In genomic region chr13:62952624-62953023, GRCm38 (mm10) we compare ENCODE assay signal across 20 mouse cellular contexts. TPM values are rescaled to one million over a fixed set of nuclear protein-coding genes. Genes with fewer than 3 reads are reported as not detected.
DNase-seq lines count a peak whose midpoint lies in the region; ATAC-seq and TF ChIP-seq lines count a peak whose summit lies in the region.
"Had no signal": no experiment of that assay in that cellular context is flagged by ENCODE, and none has a peak within 500 bp of the region (broad histone marks: within the 10 kb centered on the region; RNA-seq: fewer than 3 reads in every experiment).

No protein-coding gene starts in this region.

- no peaks in the 10 kb centered on the region for H3K27me3 ChIP-seq in heart, embryonic 15.5 days
- H3K27me3 ChIP-seq in heart, adult 2 months (ENCODE audit: control insufficient read depth, insufficient read depth, low read length): no peaks in the 10 kb centered on the region
- H3K27me3 ChIP-seq in limb, embryonic 14.5 days (ENCODE audit: control insufficient read depth, insufficient read depth, low read length): no peaks in the 10 kb centered on the region
- no peaks in the 10 kb centered on the region for H3K27me3 ChIP-seq in stomach, embryonic 16.5 days (ENCODE audit: control insufficient read depth, insufficient read depth, low read length)
- H3K27me3 ChIP-seq: forebrain, embryonic 15.5 days; Patski had no signal

- no peak for ATAC-seq in heart, embryonic 15.5 days (replicated peaks; ENCODE audit: insufficient number of reproducible peaks, insufficient read depth, low FRiP score, low read depth)
- no peak for ATAC-seq in limb, embryonic 14.5 days (ENCODE audit: low FRiP score, low read depth)
- no peak for ATAC-seq in stomach, embryonic 16.5 days (ENCODE audit: insufficient read depth, low FRiP score)
- ATAC-seq: forebrain, embryonic 15.5 days; intestine, postnatal 0 days; midbrain, embryonic 16.5 days; Patski had no signal

- intact Hi-C loops in heart, adult 2 months (cut with DNase I): no loop called here

- 74% methylated on average over 3 of the region's 3 CpGs for WGBS in heart, embryonic 15.5 days
- 82% methylated on average over 3 of the region's 3 CpGs for WGBS in heart, adult 2 months
- 72% methylated on average over 3 of the region's 3 CpGs for WGBS in limb, embryonic 14.5 days
- 55% methylated on average over 3 of the region's 3 CpGs for WGBS in stomach, embryonic 16.5 days

- H3K4me1 ChIP-seq in heart, embryonic 15.5 days (replicated peaks): 0 out of 2 replicates have a peak, but pooled peaks cover 3% of the 10 kb centered on the region
- no peaks in the 10 kb centered on the region; the same call in 1 of the 2 replicates for H3K4me1 ChIP-seq in heart, adult 2 months (ENCODE audit: control insufficient read depth, insufficient read depth, low read length)
- peaks cover 11% of the 10 kb centered on the region for H3K4me1 ChIP-seq in limb, embryonic 14.5 days (ENCODE audit: control insufficient read depth, insufficient read depth, low read length)
- H3K4me1 ChIP-seq in stomach, embryonic 16.5 days (ENCODE audit: control insufficient read depth, insufficient read depth, low read length): no peaks in the 10 kb centered on the region

- no peak for TF ChIP-seq POLR2A in heart, adult 2 months (IDR thresholded peaks at IDR 0.05; ENCODE audit: insufficient read depth, low read depth, low read length)
- TF ChIP-seq POLR2A in limb, embryonic 14.5 days (IDR thresholded peaks at IDR 0.05; ENCODE audit: borderline replicate concordance, extremely low read depth, insufficient read depth, insufficient read length): no peak

- H3K27ac ChIP-seq in heart, embryonic 15.5 days: peak overlapping the region; percentile 51; the same call in 1 of the 2 replicates
- no peak overlapping the region for H3K27ac ChIP-seq in heart, adult 2 months
- H3K27ac ChIP-seq in limb, embryonic 14.5 days (replicated peaks; ENCODE audit: low read depth, low read length): peak overlapping the region; percentile 43; the same call in 1 of the 2 replicates
- H3K27ac ChIP-seq in stomach, embryonic 16.5 days (ENCODE audit: low read length): peak overlapping the region; percentile 47; the same call in 1 of the 2 replicates
- H3K27ac ChIP-seq: forebrain, embryonic 15.5 days; hindbrain, embryonic 14.5 days had no signal

- no peaks in the 10 kb centered on the region for H3K9me3 ChIP-seq in heart, embryonic 15.5 days (replicated peaks)
- H3K9me3 ChIP-seq in limb, embryonic 14.5 days (ENCODE audit: control insufficient read depth, low read length): no peaks in the 10 kb centered on the region
- no peaks in the 10 kb centered on the region for H3K9me3 ChIP-seq in stomach, embryonic 16.5 days (replicated peaks; ENCODE audit: control insufficient read depth, low read length)
- H3K9me3 ChIP-seq: forebrain, embryonic 15.5 days had no signal

- TF ChIP-seq EP300 in heart, adult 2 months (IDR thresholded peaks at IDR 0.05; ENCODE audit: insufficient read depth, low read depth, low read length): no peak

- TF ChIP-seq CTCF in heart, adult 2 months (IDR thresholded peaks at IDR 0.05): no peak

- H3K4me2 ChIP-seq in heart, embryonic 15.5 days: no peak overlapping the region
- H3K4me2 ChIP-seq in limb, embryonic 14.5 days (replicated peaks; ENCODE audit: low read depth, low read length, severe bottlenecking): no peak overlapping the region
- no peak overlapping the region for H3K4me2 ChIP-seq in stomach, embryonic 16.5 days (ENCODE audit: low read depth, low read length)
- H3K4me2 ChIP-seq: forebrain, embryonic 15.5 days; hindbrain, embryonic 14.5 days had no signal

- H3K79me2 ChIP-seq in heart, adult 2 months (replicated peaks; ENCODE audit: control insufficient read depth, insufficient read depth, low read length): no peaks in the 10 kb centered on the region

- H3K9ac ChIP-seq in heart, embryonic 15.5 days: no peak overlapping the region
- no peak overlapping the region for H3K9ac ChIP-seq in heart, adult 2 months (ENCODE audit: low read depth, low read length)
- H3K9ac ChIP-seq in limb, embryonic 14.5 days (ENCODE audit: low read depth, low read length, severe bottlenecking): no peak overlapping the region
- no peak overlapping the region for H3K9ac ChIP-seq in stomach, embryonic 16.5 days (ENCODE audit: low read length)
- H3K9ac ChIP-seq: forebrain, embryonic 15.5 days; hindbrain, embryonic 14.5 days had no signal

- no peak overlapping the region for H3K4me3 ChIP-seq in heart, embryonic 15.5 days
- no peak overlapping the region for H3K4me3 ChIP-seq in heart, adult 2 months
- no peak overlapping the region for H3K4me3 ChIP-seq in limb, embryonic 14.5 days (replicated peaks; ENCODE audit: low read length)
- H3K4me3 ChIP-seq in stomach, embryonic 16.5 days (replicated peaks; ENCODE audit: low read length): no peak overlapping the region
- H3K4me3 ChIP-seq: forebrain, embryonic 15.5 days; megakaryocyte, embryonic 14.5 days had no signal

- no peak for DNase-seq in heart, adult 2 months
- peak; percentile 28 to 38 for DNase-seq in spleen, postnatal 36 days (ENCODE audit: low spot score in 2 of 2)
- DNase-seq in spleen, postnatal 14 days (ENCODE audit: low spot score in 2 of 2): no peak
- no peak for DNase-seq in limb, embryonic 14.5 days (ENCODE audit: low spot score)
- no peak for DNase-seq in layer of hippocampus, adult 9-10 months (ENCODE audit: low spot score)
- DNase-seq in urinary bladder, postnatal 25 days (ENCODE audit: low spot score): no peak
- DNase-seq: cerebellum, adult 11 months; cerebellum, postnatal 36 days; heart, adult 18-20 months; heart, postnatal 10 days; kidney, postnatal 14 days; right cerebral cortex, postnatal 14 days had no signal

- H3K36me3 ChIP-seq in heart, embryonic 15.5 days: no peaks in the 10 kb centered on the region
- no peaks in the 10 kb centered on the region for H3K36me3 ChIP-seq in heart, adult 2 months (ENCODE audit: control insufficient read depth, insufficient read depth, low read length)
- no peaks in the 10 kb centered on the region for H3K36me3 ChIP-seq in limb, embryonic 14.5 days (ENCODE audit: control insufficient read depth, insufficient read depth, low read length)
- H3K36me3 ChIP-seq in stomach, embryonic 16.5 days (ENCODE audit: control insufficient read depth, insufficient read depth, low read length): no peaks in the 10 kb centered on the region
- H3K36me3 ChIP-seq: forebrain, embryonic 15.5 days had no signal

RNA-seq across cellular contexts. Expression of gene 2010111I01Rik, which starts 12.1 kb away (rescaled TPM):
- polyA plus RNA-seq in heart, embryonic 15.5 days (2015; fragmentation: Nextera tagmentation; extraction: Ambion mirVana): 59.9 and 72.2 TPM in 2 replicates
- 100 to 1,000 TPM in 1 of 2 experiments, 10 to 100 TPM in 1; 91.0 to 101 TPM for total RNA-seq in heart, adult 2 months (2021)
- polyA plus RNA-seq in heart, adult 2 months (2012; rRNA removed): 84.6 and 126 TPM in 2 replicates
- 220 and 231 TPM in 2 replicates for polyA plus RNA-seq in limb, embryonic 14.5 days (2012; rRNA removed)
- 255 and 281 TPM in 2 replicates for polyA plus RNA-seq in limb, embryonic 14.5 days (2014; fragmentation: Nextera tagmentation; extraction: Ambion mirVana)
- polyA plus RNA-seq in stomach, embryonic 16.5 days (2015; fragmentation: Nextera tagmentation; extraction: Ambion mirVana): 119 and 131 TPM in 2 replicates

Comparison
In these comparisons a context has a peak if more than half of its experiments do, and no peak if none do; other contexts are left out.
1. DNase-seq: peak in spleen, postnatal 36 days (2 of 2); none in heart, adult 2 months (0 of 2), spleen, postnatal 14 days (0 of 2), limb, embryonic 14.5 days (single experiment), layer of hippocampus, adult 9-10 months (single experiment) and urinary bladder, postnatal 25 days (single experiment).